8 mouse cellular contexts compared by ENCODE assay signal in the genomic region with DNA sequence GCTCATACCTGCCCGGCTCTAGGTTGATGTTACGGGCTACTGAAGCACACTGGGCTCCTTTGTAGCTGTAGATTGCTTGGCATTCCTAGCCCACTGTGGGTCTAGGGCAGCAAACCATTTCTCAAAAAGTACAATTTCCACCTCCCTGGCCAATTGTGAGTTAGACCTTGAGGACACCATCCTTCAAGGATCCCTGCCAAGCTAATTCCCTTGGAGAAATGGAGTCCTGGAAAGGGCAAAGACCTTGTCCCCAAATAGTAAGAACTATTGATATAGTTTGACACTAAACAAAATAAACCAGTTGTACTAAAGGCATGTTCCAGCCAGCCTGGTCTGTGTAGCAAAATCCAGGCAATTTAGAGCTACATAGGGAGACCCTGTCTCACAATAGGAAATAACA. TPM values are rescaled to one million over a fixed set of nuclear protein-coding genes. Genes with fewer than 3 reads are reported as not detected.
DNase-seq lines count a peak whose midpoint lies in the region; ATAC-seq and TF ChIP-seq lines count a peak whose summit lies in the region.

No protein-coding gene starts in this region.

- peak overlapping the region; percentile 86 for H3K4me3 ChIP-seq in kidney, postnatal 0 days (replicated peaks; ENCODE audit: low read depth, low read length)
- H3K4me3 ChIP-seq in embryonic facial prominence, embryonic 14.5 days (ENCODE audit: low read depth, low read length), result peak overlapping the region; percentile 83
- peak overlapping the region; percentile 71 for H3K4me3 ChIP-seq in intestine, embryonic 16.5 days (ENCODE audit: low read length)
- H3K4me3 ChIP-seq in neural tube, embryonic 14.5 days (ENCODE audit: low read depth, low read length), result peak overlapping the region; percentile 50

- H3K4me2 ChIP-seq in kidney, postnatal 0 days (ENCODE audit: low read length), result peak overlapping the region; percentile 74
- H3K4me2 ChIP-seq in embryonic facial prominence, embryonic 14.5 days (ENCODE audit: low read depth, low read length), result peak overlapping the region; percentile 80
- peak overlapping the region; percentile 87 for H3K4me2 ChIP-seq in intestine, embryonic 16.5 days (ENCODE audit: low read depth, low read length)
- H3K4me2 ChIP-seq in neural tube, embryonic 14.5 days (ENCODE audit: low read depth, low read length), result peak overlapping the region; percentile 85

- H3K27ac ChIP-seq in kidney, postnatal 0 days, result peak overlapping the region; percentile 93
- peak overlapping the region; percentile 92 for H3K27ac ChIP-seq in embryonic facial prominence, embryonic 14.5 days (replicated peaks; ENCODE audit: low read depth, low read length)
- peak overlapping the region; percentile 96 for H3K27ac ChIP-seq in intestine, embryonic 16.5 days (ENCODE audit: low read length)
- H3K27ac ChIP-seq in neural tube, embryonic 14.5 days (ENCODE audit: low read depth, low read length), result peak overlapping the region; percentile 22; the same call in 1 of the 2 replicates

- DNase-seq in kidney, postnatal 0 days (ENCODE audit: low spot score), result no peak
- DNase-seq in kidney, postnatal 10 days, result no peak
- no peak for DNase-seq in embryonic facial prominence, embryonic 14.5 days (ENCODE audit: low spot score)
- no peak for DNase-seq in frontal cortex, adult 2 months (ENCODE audit: extremely low spot score in 1 of 2, low spot score in 1 of 2)
- no peak for DNase-seq in ovary, adult 18-20 months (ENCODE audit: low spot score)
- no peak for DNase-seq in urinary bladder, postnatal 10 days (ENCODE audit: low spot score)

- no peaks in the 10 kb centered on the region for H3K9me3 ChIP-seq in kidney, postnatal 0 days (replicated peaks; ENCODE audit: low read length)
- no peaks in the 10 kb centered on the region for H3K9me3 ChIP-seq in embryonic facial prominence, embryonic 14.5 days (ENCODE audit: control insufficient read depth, low read length)
- H3K9me3 ChIP-seq in intestine, embryonic 16.5 days (ENCODE audit: control insufficient read depth, low read length), result no peaks in the 10 kb centered on the region
- no peaks in the 10 kb centered on the region for H3K9me3 ChIP-seq in neural tube, embryonic 14.5 days (ENCODE audit: control insufficient read depth, low read length)

- peaks cover 29% of the 10 kb centered on the region for H3K4me1 ChIP-seq in kidney, postnatal 0 days (replicated peaks; ENCODE audit: insufficient read depth, low read length)
- H3K4me1 ChIP-seq in embryonic facial prominence, embryonic 14.5 days (ENCODE audit: control insufficient read depth, insufficient read depth, low read length), result peaks cover 49% of the 10 kb centered on the region
- H3K4me1 ChIP-seq in intestine, embryonic 16.5 days (ENCODE audit: control insufficient read depth, insufficient read depth, low read length), result peaks cover 69% of the 10 kb centered on the region
- H3K4me1 ChIP-seq in neural tube, embryonic 14.5 days (ENCODE audit: control insufficient read depth, insufficient read depth, low read length), result peaks cover 25% of the 10 kb centered on the region

- ATAC-seq in kidney, postnatal 0 days (replicated peaks; ENCODE audit: low FRiP score, low read depth), result no peak
- no peak for ATAC-seq in embryonic facial prominence, embryonic 14.5 days (ENCODE audit: low read depth)
- no peak for ATAC-seq in intestine, embryonic 16.5 days
- ATAC-seq in neural tube, embryonic 14.5 days (ENCODE audit: low read depth), result no peak

- no peak for TF ChIP-seq CTCF in kidney, postnatal 0 days (IDR thresholded peaks at IDR 0.05; ENCODE audit: low read depth)

- H3K27me3 ChIP-seq in kidney, postnatal 0 days (ENCODE audit: insufficient read depth, low read length), result no peaks in the 10 kb centered on the region
- no peaks in the 10 kb centered on the region for H3K27me3 ChIP-seq in embryonic facial prominence, embryonic 14.5 days (replicated peaks; ENCODE audit: control insufficient read depth, insufficient read depth, low read length)
- no peaks in the 10 kb centered on the region for H3K27me3 ChIP-seq in intestine, embryonic 16.5 days (replicated peaks; ENCODE audit: control insufficient read depth, insufficient read depth, low read length)
- no peaks in the 10 kb centered on the region for H3K27me3 ChIP-seq in neural tube, embryonic 14.5 days (ENCODE audit: control insufficient read depth, insufficient read depth, low read length)

- no peaks in the 10 kb centered on the region for H3K36me3 ChIP-seq in kidney, postnatal 0 days (ENCODE audit: insufficient read depth, low read length)
- H3K36me3 ChIP-seq in embryonic facial prominence, embryonic 14.5 days (ENCODE audit: control insufficient read depth, insufficient read depth, low read length), result peaks cover 5% of the 10 kb centered on the region; the same call in 1 of the 2 replicates
- no peaks in the 10 kb centered on the region for H3K36me3 ChIP-seq in intestine, embryonic 16.5 days (ENCODE audit: control insufficient read depth, insufficient read depth, low read length)
- no peaks in the 10 kb centered on the region for H3K36me3 ChIP-seq in neural tube, embryonic 14.5 days (ENCODE audit: control insufficient read depth, insufficient read depth, low read length)

- H3K9ac ChIP-seq in kidney, postnatal 0 days (ENCODE audit: low read depth, low read length), result peak overlapping the region; percentile 91
- peak overlapping the region; percentile 95 for H3K9ac ChIP-seq in embryonic facial prominence, embryonic 14.5 days (ENCODE audit: low read depth, low read length)
- H3K9ac ChIP-seq in intestine, embryonic 16.5 days (ENCODE audit: low read depth, low read length), result peak overlapping the region; percentile 88
- peak overlapping the region; percentile 3; the same call in 1 of the 2 replicates for H3K9ac ChIP-seq in neural tube, embryonic 14.5 days (replicated peaks; ENCODE audit: low read depth, low read length)

- WGBS in kidney, postnatal 0 days, result 29% methylated on average over 2 of the region's 2 CpGs
- WGBS in embryonic facial prominence, embryonic 14.5 days, result 33% methylated on average over 2 of the region's 2 CpGs
- 48% methylated on average over 2 of the region's 2 CpGs for WGBS in intestine, embryonic 16.5 days
- WGBS in neural tube, embryonic 14.5 days, result 54% methylated on average over 2 of the region's 2 CpGs

RNA-seq across cellular contexts. Expression of a gene that starts 2.3 kb away (rescaled TPM):
- 170 and 194 TPM in 2 replicates for polyA plus RNA-seq in kidney, postnatal 0 days (2015; fragmentation: Nextera tagmentation; extraction: Ambion mirVana)
- 128 and 138 TPM in 2 replicates for polyA plus RNA-seq in embryonic facial prominence, embryonic 14.5 days (2014; fragmentation: Nextera tagmentation; extraction: Ambion mirVana)
- 96.1 and 107 TPM in 2 replicates for polyA plus RNA-seq in intestine, embryonic 16.5 days (2015; fragmentation: Nextera tagmentation; extraction: Ambion mirVana)
- 49.9 and 50.4 TPM in 2 replicates for polyA plus RNA-seq in neural tube, embryonic 14.5 days (2014; fragmentation: Nextera tagmentation; extraction: Ambion mirVana)
- 81.5 and 93.8 TPM in 2 replicates for polyA plus RNA-seq in frontal cortex, adult 2 months (2012; rRNA removed)

RNA-seq across cellular contexts. Expression of a gene that starts 15.6 kb away (rescaled TPM):
- 15.8 and 16.3 TPM in 2 replicates for polyA plus RNA-seq in kidney, postnatal 0 days (2015; fragmentation: Nextera tagmentation; extraction: Ambion mirVana)
- 19.1 and 27.0 TPM in 2 replicates for polyA plus RNA-seq in embryonic facial prominence, embryonic 14.5 days (2014; fragmentation: Nextera tagmentation; extraction: Ambion mirVana)
- polyA plus RNA-seq in intestine, embryonic 16.5 days (2015; fragmentation: Nextera tagmentation; extraction: Ambion mirVana), result 14.8 and 15.3 TPM in 2 replicates
- 3.6 and 4.5 TPM in 2 replicates for polyA plus RNA-seq in neural tube, embryonic 14.5 days (2014; fragmentation: Nextera tagmentation; extraction: Ambion mirVana)
- 6.9 and 7.6 TPM in 2 replicates for polyA plus RNA-seq in frontal cortex, adult 2 months (2012; rRNA removed)

RNA-seq across cellular contexts. Expression of a gene that starts 51.5 kb away (rescaled TPM):
- polyA plus RNA-seq in kidney, postnatal 0 days (2015; fragmentation: Nextera tagmentation; extraction: Ambion mirVana), result 33.9 and 36.6 TPM in 2 replicates
- polyA plus RNA-seq in embryonic facial prominence, embryonic 14.5 days (2014; fragmentation: Nextera tagmentation; extraction: Ambion mirVana), result 26.7 and 30.2 TPM in 2 replicates
- 18.9 and 25.1 TPM in 2 replicates for polyA plus RNA-seq in intestine, embryonic 16.5 days (2015; fragmentation: Nextera tagmentation; extraction: Ambion mirVana)
- polyA plus RNA-seq in neural tube, embryonic 14.5 days (2014; fragmentation: Nextera tagmentation; extraction: Ambion mirVana), result 40.2 and 43.8 TPM in 2 replicates
- 18.9 and 19.0 TPM in 2 replicates for polyA plus RNA-seq in frontal cortex, adult 2 months (2012; rRNA removed)

Comparison
In these comparisons a context has a peak if more than half of its experiments do, and no peak if none do; other contexts are left out.
1. H3K27ac ChIP-seq: peak in every context shown above with its lines; median percentile 96 in intestine, embryonic 16.5 days; 93 in kidney, postnatal 0 days; 92 in embryonic facial prominence, embryonic 14.5 days; 22 in neural tube, embryonic 14.5 days.
2. H3K9ac ChIP-seq: peak in every context shown above with its lines; median percentile 95 in embryonic facial prominence, embryonic 14.5 days; 91 in kidney, postnatal 0 days; 88 in intestine, embryonic 16.5 days; 3 in neural tube, embryonic 14.5 days.